Mouse (Mus musculus): ENCODE results near the gene F2rl2.

F2rl2 gene

GRCm38 (mm10) chr13:95696654-95697163, at the start of gene F2rl2:
Gene F2rl2 (plus strand): TSS chr13:95696853.
- DNase-seq = no peak

DNA sequence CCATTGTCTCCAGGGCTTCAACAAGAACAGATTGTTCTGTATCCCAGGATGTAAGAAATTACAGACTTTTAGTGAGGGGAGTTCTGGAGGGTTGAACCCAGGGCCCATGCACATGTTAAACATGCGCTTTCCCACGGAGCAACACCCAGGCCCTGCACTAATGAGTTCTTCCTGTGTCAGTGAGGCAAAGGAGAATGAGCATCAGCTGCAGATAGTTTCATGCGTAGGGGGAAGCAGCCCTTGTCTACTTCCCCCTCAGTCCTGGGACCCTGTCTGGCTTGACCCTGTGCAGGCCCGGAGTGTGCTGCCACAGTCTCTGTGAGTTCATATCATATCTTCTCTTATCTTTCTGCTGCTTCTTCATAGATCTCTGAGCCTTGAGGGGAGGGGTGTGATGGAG, 49.4 kb upstream of the F2rl2 start:
- no peak for DNase-seq

GRCm38 (mm10) chr13:95649941-95650340, 46.7 kb upstream of the F2rl2 start:
- DNase-seq = no peak

- no peak for DNase-seq
These were observed 44.6 kb upstream of the F2rl2 start for GRCm38 (mm10) chr13:95651870-95652668.

GRCm38 (mm10) chr13:95653696-95654095, 43.0 kb upstream of the F2rl2 start:
- DNase-seq = no peak

DNA sequence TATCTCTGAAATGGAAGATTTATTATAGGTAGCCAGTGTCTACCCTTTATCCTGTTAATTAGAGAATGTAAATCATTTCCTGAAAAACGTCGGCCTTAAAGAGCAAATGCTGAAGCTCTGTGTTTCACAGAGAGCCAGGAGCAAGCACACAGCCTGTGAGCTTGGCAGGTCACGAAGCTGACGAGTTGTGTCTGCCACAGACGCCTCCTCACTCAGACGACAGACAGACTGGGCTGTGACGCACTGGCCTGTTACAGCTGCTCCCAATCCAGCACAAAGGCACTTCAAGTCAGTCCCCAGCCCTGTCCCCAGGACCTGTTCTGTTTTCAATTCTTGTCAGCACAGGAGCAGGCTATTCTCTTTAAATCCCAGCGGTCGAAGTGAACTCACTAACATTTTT, 41.4 kb upstream of the F2rl2 start:
- peak; percentile 41 for DNase-seq

DNA sequence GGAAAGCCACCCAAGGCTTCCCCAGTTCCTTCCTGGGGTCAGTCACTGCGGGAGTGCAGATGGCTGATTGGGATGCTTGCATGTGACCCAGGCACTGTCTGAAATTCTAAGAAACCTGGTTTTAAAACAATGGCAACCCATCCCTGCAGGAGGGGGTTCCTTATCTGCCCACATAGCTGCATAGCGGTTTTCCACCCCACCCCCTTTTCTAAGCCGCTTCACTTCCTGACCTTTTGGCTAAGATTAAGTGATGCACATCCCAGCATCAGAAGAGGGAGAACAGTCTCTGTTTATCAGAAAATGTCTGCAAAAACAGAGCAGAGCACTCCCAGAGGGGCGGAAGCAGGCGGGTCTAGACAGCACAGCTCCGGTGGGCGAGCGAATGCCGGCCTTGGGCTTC, 39.5 kb upstream of the F2rl2 start:
- DNase-seq = no peak

GRCm38 (mm10) chr13:95659432-95659831, 37.2 kb upstream of the F2rl2 start:
- no peak for DNase-seq

GRCm38 (mm10) chr13:95663834-95664233, 32.8 kb upstream of the F2rl2 start:
- no peak for DNase-seq

DNA sequence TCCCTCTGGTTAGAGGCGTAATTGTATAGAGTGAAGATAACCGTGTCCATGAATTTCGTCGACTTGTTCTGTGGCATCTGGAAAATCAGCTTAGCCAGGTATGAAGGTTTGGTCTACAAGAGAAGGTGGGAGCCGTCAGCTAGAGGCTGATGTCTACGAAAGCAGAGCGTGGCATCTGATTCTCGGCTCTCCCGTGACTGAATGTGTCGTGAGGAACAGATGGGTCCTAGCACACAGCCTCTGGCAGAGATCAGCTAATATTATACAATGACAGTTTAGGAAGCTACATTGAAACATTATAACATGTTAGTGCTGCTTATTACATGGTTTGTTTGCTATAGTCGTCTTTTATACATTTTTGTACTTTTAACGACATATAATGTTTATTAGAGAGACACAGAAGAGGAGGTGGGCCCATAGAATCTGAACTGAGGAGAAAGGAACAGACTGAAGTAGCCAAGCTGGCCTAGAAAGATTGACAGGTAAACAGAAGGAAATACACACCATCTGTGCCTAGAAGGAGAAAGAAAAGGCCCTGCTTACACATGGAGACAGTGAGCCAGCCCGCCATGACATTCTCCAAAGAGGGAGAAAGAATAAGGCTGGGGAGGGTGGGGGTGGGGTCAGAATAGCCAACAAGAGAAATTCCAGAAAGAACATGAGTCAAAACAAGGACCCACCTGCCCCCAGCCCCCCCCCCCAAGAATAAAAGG, 30.9 kb upstream of the F2rl2 start:
- no peak for DNase-seq

GRCm38 (mm10) chr13:95667260-95667659, 29.4 kb upstream of the F2rl2 start:
- DNase-seq = no peak

- no peak for DNase-seq
These were observed 26.1 kb upstream of the F2rl2 start for GRCm38 (mm10) chr13:95670534-95670933.

- DNase-seq = no peak
These were observed 25.4 kb upstream of the F2rl2 start for GRCm38 (mm10) chr13:95671108-95671897.

DNA sequence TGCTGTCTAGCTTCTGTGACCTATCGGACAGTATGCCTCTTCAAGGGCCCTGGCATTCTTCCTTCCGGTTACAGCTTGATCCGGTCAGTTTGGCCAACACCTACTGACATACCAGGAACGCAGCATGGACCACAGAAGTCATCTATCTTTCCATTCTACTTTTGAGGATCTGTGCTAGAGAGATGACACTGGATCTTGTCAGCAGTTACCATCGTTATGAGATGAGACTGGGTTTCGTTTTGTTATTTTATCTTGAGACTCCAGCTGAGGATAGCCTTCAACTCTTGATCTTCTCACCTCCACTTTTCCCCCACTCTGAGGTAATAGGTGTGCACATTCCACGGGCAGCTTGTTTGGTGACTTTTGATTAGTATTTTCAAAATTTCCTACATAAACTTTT, 24.3 kb upstream of the F2rl2 start:
- no peak for DNase-seq

GRCm38 (mm10) chr13:95679078-95679477, 17.6 kb upstream of the F2rl2 start:
- DNase-seq = no peak

DNA sequence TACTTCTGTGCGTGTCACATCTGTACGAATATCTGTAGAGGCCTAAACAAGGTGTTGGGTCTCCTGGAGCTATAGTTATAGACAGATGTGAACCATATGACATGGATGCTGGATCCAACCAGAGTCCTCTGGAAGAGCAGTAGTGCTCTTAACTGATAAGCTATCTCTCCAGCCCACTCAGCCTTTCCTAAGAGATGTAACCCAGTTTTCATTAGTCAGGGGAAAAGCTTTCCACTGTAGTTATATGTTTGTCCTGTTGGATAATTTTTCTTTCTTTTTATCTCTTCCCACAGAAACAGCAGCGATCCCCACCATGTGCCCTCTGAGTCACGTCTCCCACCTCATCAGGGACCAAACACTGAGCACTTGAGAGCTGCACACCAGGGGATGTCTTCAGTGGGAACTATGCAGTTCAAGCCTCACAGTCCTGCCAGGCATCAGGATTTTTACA, 17.1 kb upstream of the F2rl2 start:
- no peak for DNase-seq

DNA sequence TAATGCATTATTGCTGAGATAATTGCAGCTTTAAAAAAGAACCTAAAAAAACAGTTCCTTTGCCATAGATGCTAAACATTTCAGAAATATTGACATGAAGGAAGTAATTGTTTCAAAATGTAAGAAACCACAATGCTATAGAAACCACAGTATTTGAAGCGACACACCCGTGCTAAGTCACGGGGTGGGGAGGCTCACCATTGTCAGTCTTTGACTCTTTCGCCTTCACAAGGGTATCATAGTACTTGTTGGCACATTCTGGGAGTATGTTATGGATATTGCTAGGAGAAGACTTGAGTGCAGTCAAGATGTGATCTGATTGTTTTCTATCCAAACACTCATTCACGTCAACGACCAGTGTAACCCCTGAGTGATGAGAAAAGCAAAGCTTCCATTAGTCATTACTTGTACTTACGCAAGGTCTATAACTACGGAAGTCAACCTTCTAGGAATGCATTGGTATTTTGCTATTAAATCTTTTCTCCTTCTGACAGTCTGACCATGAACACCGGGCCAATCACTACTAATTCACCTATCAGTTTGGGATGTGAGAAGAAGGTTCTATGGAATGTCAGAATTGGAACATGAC, 11.9 kb upstream of the F2rl2 start:
- DNase-seq = no peak

- no peak for DNase-seq
These were observed 10.9 kb upstream of the F2rl2 start for GRCm38 (mm10) chr13:95685736-95686135.

- DNase-seq = no peak
These were observed 8.1 kb upstream of the F2rl2 start for GRCm38 (mm10) chr13:95688576-95688975.

DNA sequence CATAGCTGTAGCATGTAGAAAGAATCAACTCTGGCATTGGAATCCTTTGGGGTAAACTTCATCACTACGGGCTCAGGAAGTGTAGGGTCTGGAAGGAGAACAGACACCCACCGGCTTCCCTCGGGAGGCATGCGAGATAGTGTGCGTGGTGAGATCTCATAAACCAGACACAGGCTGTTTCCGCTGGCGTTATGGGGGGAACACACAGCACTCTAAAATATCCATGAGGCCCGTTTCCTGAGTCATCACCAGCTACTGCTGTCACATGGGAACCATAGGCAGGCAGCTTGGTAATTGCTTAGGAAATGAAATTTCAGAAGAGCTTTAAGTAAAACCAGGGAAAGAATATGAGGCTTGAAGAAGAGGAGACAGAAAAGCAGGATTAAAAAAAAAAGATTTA, 4.5 kb upstream of the F2rl2 start:
- DNase-seq = no peak

GRCm38 (mm10) chr13:95696120-95696653, 466 bp upstream of the F2rl2 start:
- DNase-seq = no peak

- no peak for DNase-seq
These were observed 1.2 kb downstream of the F2rl2 start for GRCm38 (mm10) chr13:95697874-95698273.

GRCm38 (mm10) chr13:95703376-95703775, 6.7 kb downstream of the F2rl2 start:
- no peak for DNase-seq
